Mouse (Mus musculus) ovary, adult 2 months (tissue): Measurements from ENCODE around the gene Ppcdc. TPM values are rescaled to one million over a fixed set of nuclear protein-coding genes. Genes with fewer than 3 reads are reported as not detected.

Experiments
- polyA plus RNA-seq: library from polyadenylated mRNA; depleted of rRNA; stranded (reverse); fragments of >200 nt; gene quantifications from 2 replicates; pipeline ENCODE4 v1.2.3, GENCODE M21; 2012; rRNA removed

The Ppcdc gene
- polyA plus RNA-seq: 31.3 and 33.2 TPM in 2 replicates

DNA sequence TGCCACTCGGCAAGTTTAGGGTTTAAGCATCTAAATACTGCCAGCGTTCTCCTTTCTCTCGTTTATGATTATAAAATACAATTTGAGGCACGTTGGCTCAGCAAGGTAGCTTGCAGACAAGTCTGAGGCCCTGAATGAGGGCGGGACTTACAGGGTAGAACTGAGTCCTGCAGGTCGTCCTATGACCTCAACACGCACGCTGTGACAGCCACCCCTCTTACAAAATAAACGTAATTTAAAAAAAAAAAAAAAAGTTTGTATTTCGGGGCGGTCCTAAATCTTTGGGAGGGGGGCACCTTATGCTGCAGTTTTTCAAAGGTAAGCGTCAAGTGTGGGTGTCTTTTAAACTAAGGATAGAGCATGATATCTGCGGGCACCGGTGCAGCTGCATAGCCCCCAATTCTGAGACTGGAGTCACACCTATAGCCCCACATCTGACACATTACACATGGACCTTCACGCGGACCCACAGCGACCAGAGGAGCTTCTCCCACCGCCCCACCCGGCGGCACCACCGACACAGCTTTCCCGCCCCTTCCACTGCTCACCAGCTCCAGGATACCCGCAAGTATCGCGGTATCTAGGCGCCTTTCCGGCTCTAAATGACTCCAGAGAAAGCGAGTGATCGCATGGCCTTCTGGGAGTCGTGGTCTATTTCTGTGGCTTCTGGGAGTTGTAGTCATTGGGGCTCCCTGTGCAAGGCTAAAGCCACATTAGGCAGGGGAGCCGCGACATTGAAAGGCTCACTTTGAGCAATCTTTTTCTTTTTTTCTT is at the start of gene Ppcdc:
Gene Ppcdc, minus strand, starts transcription at position 603 of the 774 bp plus-strand sequence.

DNA sequence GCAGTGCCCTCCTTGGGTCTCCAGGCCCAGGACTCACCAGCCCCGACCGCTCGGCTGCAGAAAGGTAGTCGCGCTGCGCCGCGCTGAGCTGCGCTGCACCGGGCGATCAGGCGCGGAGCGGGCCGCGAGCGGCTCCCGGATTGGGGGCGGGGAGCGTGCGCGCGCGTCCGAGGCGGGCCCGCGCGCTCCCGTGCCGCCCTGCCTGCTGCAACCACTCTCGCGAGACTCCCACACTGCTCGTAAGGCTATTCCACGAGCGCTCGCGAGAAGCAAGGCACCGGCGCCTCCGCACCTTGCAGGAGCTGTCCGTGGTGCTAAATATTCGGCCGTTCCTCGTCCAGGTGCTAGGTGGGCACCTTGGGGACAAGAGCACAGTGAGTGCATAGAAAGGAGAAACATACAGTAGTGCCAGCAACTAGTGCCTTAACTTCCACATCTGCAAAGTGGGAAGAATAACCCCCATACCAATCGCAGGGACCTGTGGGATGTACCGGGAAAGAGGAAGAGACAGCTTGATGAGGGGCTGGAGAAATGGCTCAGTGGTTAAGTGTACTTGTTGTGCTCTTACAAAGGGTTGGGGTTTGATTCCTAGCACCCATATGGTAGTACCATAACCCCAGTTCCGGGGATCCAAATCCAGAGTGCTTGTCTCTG is 28.1 kb upstream of the Ppcdc start, which contains the start of gene Scamp5:
Gene Scamp5, minus strand, starts transcription at position 165 of the 654 bp plus-strand sequence.

Other genes with a start within 250 kb of the Ppcdc start
- gene Trcg1, start 203.6 kb downstream of the Ppcdc start, polyA plus RNA-seq: not detected in 2 replicates
- 41.4 and 43.9 TPM in 2 replicates for gene 1700017B05Rik, start 177.5 kb downstream of the Ppcdc start, polyA plus RNA-seq
- 36.6 and 41.6 TPM in 2 replicates for gene Scamp5, start 27.9 kb upstream of the Ppcdc start, polyA plus RNA-seq
- 32.4 and 52.8 TPM in 2 replicates for gene Rpp25, start 63.9 kb upstream of the Ppcdc start, polyA plus RNA-seq
- 376 and 601 TPM in 2 replicates for gene Cox5a, start 81.2 kb upstream of the Ppcdc start, polyA plus RNA-seq
- 21.8 and 29.0 TPM in 2 replicates for gene Fam219b, start 97.4 kb upstream of the Ppcdc start, polyA plus RNA-seq
- gene Mpi, start 112.6 kb upstream of the Ppcdc start, polyA plus RNA-seq: 40.7 and 50.2 TPM in 2 replicates
- 116 and 128 TPM in 2 replicates for gene Scamp2, start 120.8 kb upstream of the Ppcdc start, polyA plus RNA-seq
- 25.7 and 31.5 TPM in 2 replicates for gene Ulk3, start 149.3 kb upstream of the Ppcdc start, polyA plus RNA-seq
- not detected in 2 replicates for gene Cplx3, start 166.2 kb upstream of the Ppcdc start, polyA plus RNA-seq
- not detected in 2 replicates for gene Lman1l, start 180.7 kb upstream of the Ppcdc start, polyA plus RNA-seq
- gene Csk, start 213.5 kb upstream of the Ppcdc start, polyA plus RNA-seq: 51.7 and 57.8 TPM in 2 replicates
- 0.08 and 0.53 TPM in 2 replicates for gene Cyp1a2, start 243.6 kb upstream of the Ppcdc start, polyA plus RNA-seq
- gene Cyp1a1, start 247.8 kb upstream of the Ppcdc start, polyA plus RNA-seq: 0.10 and 0.19 TPM in 2 replicates